Mouse (Mus musculus) stomach, embryonic 16.5 days (tissue): ENCODE measurements around the gene 2310079G19Rik. TPM values are rescaled to one million over a fixed set of nuclear protein-coding genes. Genes with fewer than 3 reads are reported as not detected.

Source experiments
- ATAC-seq: fragments of 200-750 bp; cut with Nextera tagmentation; 2 replicates; pipeline ENCODE4 v1.8.0; 2017; ENCODE audit warnings: moderate number of reproducible peaks, moderate TSS enrichment; ENCODE audit not compliant: insufficient read depth, low FRiP score
- H3K27ac ChIP-seq: fragments of 300-500 bp; sonication (generic); 2 replicates; pipeline ENCODE4 v1.5.1; 2014; ENCODE audit warnings: low read length
- H3K27me3 ChIP-seq: fragments of 300-500 bp; sonication (generic); 2 replicates; pipeline ENCODE4 v1.6.1; 2014; ENCODE audit warnings: low read length, control low read depth, mixed read lengths; ENCODE audit not compliant: control insufficient read depth, insufficient read depth
- H3K36me3 ChIP-seq: fragments of 300-500 bp; sonication (generic); 2 replicates; pipeline ENCODE4 v1.6.1; 2014; ENCODE audit warnings: low read length; ENCODE audit not compliant: control insufficient read depth, insufficient read depth
- H3K4me1 ChIP-seq: fragments of 300-500 bp; sonication (generic); 2 replicates; pipeline ENCODE4 v1.6.1; 2014; ENCODE audit warnings: low read length, control low read depth, mixed read lengths; ENCODE audit not compliant: control insufficient read depth, insufficient read depth
- H3K4me2 ChIP-seq: fragments of 300-500 bp; sonication (generic); 2 replicates; pipeline ENCODE4 v1.6.1; 2014; ENCODE audit warnings: low read depth, low read length, mixed read lengths
- H3K4me3 ChIP-seq: fragments of 300-500 bp; sonication (generic); replicated peaks from 2 replicates; pipeline ENCODE4 v1.5.1; 2014; ENCODE audit warnings: mild to moderate bottlenecking, low read length
- H3K9ac ChIP-seq: fragments of 300-500 bp; sonication (generic); 2 replicates; pipeline ENCODE4 v1.6.1; 2014; ENCODE audit warnings: low read length
- H3K9me3 ChIP-seq: fragments of 300-500 bp; sonication (generic); replicated peaks from 2 replicates; pipeline ENCODE4 v1.6.1; 2016; ENCODE audit warnings: low read length, control low read depth; ENCODE audit not compliant: control insufficient read depth
- WGBS: fragments of 180-500 bp; shearing (Covaris S2); extraction: QIAGEN DNeasy Blood & Tissue Kit; methylation state at CpG from one replicate; pipeline ENCODE4 v1.1.7; 2014; 5-methylcytosine and 5-hydroxymethylcytosine counted together
- polyA plus RNA-seq: library from polyadenylated mRNA; unstranded; fragments of >200 nt; fragmentation: Nextera tagmentation; extraction: Ambion mirVana; gene quantifications from 2 replicates; pipeline ENCODE4 v1.2.1, GENCODE M21; 2015

2310079G19Rik gene
- polyA plus RNA-seq, 1 experiment from 2014 or later: not detected

DNA sequence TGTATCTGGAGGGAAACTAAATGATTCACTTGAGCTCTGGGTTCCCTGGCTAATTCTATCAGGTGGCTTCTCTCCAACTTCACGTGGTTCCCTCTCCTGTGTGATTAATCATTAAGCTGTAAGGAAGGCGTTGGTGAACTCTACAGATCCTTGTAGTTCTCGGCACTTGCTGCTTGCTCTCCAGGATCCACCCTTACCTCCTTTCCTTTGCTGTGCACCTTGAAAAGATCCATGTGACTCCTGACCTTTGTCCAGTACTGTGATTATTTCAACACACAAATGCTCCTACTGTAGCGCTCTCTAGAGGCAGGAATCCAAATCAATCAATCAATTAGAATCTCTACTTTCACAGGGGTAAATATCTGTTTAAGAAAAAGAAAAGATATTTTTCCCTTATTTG, 4.0 kb upstream of the 2310079G19Rik start:
- Histone ChIP-seq H3K4me1 (no peaks in the 10 kb centered on the region), H3K27ac (no peak overlapping the region), H3K27me3 (no peaks in the 10 kb centered on the region), H3K9ac (no peak overlapping the region), H3K4me3 (no peak overlapping the region), H3K9me3 (no peaks in the 10 kb centered on the region), H3K36me3 (no peaks in the 10 kb centered on the region), H3K4me2 (no peak overlapping the region)
- peak; percentile 91 for ATAC-seq
- 26% methylated on average over 4 of the region's 4 CpGs for WGBS

DNA sequence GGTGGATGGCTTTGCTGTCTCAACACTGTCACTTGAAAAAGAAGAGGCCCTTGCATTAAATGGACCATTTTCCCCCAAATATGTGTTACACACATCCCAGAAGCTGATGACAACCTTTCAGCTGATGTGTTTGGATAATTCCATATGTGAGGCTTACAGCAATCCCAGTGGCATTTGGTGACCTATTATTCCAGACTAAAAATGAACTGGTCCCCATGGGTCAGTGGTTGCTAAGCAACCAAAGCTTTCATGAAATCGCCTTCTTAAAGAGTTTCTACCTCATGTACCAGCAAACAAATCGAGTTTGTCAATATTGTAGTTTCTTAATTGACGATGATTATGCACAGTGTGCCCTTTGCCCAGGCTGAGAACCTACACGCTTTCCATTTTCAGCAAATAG, 14.8 kb downstream of the 2310079G19Rik start:
- H3K36me3 ChIP-seq: no peaks in the 10 kb centered on the region
- ATAC-seq: no peak
- H3K4me1 ChIP-seq: no peaks in the 10 kb centered on the region
- WGBS: 76% methylated on average over 4 of the region's 4 CpGs
- H3K9me3 ChIP-seq: no peaks in the 10 kb centered on the region
- H3K27ac ChIP-seq: no peak overlapping the region
- no peak overlapping the region for H3K4me3 ChIP-seq
- no peaks in the 10 kb centered on the region for H3K27me3 ChIP-seq
- no peak overlapping the region for H3K9ac ChIP-seq
- H3K4me2 ChIP-seq: no peak overlapping the region

DNA sequence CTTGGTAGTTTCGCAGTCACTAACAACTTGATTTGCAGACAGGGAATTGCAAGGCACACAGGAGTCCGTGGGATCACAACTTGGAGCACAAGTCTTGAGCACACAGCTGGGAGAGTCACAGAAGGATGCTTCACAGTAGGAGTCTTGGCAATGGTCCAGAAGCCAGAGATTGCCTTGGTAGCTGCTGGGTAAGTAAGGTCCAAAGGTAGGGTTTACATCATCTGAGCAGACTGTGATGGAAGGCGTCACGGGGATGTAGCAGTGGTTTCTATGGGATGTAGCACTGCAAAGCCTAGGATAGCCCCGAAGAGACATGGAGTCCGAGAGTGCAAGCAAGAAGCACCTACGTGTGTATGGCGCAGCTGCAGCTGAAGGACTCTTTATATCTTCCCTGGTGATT, 15.5 kb downstream of the 2310079G19Rik start, which contains the start of gene Krtap24-1:
Gene Krtap24-1, minus strand, starts transcription at position 358 of the 400 bp plus-strand sequence.
- Histone ChIP-seq H3K36me3 (no peaks in the 10 kb centered on the region), H3K27me3 (no peaks in the 10 kb centered on the region), H3K9me3 (no peaks in the 10 kb centered on the region), H3K4me3 (no peak within 1 kb of the TSS), H3K27ac (no peak within 1 kb of the TSS), H3K4me1 (no peaks in the 10 kb centered on the region), H3K4me2 (no peak within 1 kb of the TSS), H3K9ac (no peak within 1 kb of the TSS)
- WGBS: 87% methylated on average over 8 of the region's 8 CpGs
- ATAC-seq: no peak

DNA sequence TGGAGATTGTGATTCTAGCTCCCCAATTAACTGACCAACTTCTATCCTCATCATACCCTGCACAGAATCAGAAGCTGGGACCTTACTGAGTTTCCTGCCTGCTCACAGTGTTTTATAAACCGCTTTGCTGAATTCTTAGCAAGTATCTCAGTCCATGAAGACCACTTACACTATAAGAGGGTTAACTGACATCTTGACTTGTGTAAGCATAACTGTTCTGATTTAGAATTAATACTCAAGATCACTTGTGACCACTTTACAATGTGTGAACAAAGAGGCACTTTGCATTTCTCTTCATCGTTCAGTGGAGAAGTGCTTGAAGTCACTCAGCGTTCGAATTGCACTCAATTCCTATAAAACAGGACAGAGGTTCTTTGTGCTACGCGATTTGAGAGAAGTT, 22.9 kb downstream of the 2310079G19Rik start:
- H3K27me3 ChIP-seq: no peaks in the 10 kb centered on the region
- no peak overlapping the region for H3K4me3 ChIP-seq
- no peaks in the 10 kb centered on the region for H3K36me3 ChIP-seq
- no peak overlapping the region for H3K9ac ChIP-seq
- H3K9me3 ChIP-seq: no peaks in the 10 kb centered on the region
- H3K4me2 ChIP-seq: no peak overlapping the region
- WGBS: 87% methylated on average over 6 of the region's 6 CpGs
- H3K27ac ChIP-seq: no peak overlapping the region
- H3K4me1 ChIP-seq: no peaks in the 10 kb centered on the region
- no peak for ATAC-seq

DNA sequence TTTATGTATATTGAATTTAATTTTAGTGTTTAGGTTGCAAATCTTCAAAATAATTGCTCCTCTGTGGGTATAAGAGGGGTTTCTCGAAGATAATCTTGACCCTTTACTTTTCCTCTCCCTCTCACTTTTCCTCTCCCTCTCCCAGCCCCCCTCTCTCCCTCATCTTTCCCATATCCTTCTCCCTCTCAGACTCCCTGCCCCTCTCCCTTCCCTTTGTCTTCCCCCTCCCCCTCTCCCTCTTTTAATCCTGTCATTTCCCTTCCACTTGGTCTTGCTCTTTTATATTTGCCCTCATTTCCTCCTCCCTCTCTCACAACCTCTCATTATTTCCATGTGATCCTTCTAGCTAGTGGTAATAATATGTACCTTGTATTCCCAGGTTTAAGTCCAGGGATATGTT, 25.0 kb downstream of the 2310079G19Rik start:
- 69% methylated on average over 1 of the region's 1 CpGs for WGBS
- H3K4me1 ChIP-seq: no peaks in the 10 kb centered on the region
- no peak overlapping the region for H3K9ac ChIP-seq
- no peak overlapping the region for H3K4me3 ChIP-seq
- H3K4me2 ChIP-seq: no peak overlapping the region
- no peak overlapping the region for H3K27ac ChIP-seq
- no peaks in the 10 kb centered on the region for H3K27me3 ChIP-seq
- ATAC-seq: no peak
- H3K9me3 ChIP-seq: no peaks in the 10 kb centered on the region
- H3K36me3 ChIP-seq: no peaks in the 10 kb centered on the region

DNA sequence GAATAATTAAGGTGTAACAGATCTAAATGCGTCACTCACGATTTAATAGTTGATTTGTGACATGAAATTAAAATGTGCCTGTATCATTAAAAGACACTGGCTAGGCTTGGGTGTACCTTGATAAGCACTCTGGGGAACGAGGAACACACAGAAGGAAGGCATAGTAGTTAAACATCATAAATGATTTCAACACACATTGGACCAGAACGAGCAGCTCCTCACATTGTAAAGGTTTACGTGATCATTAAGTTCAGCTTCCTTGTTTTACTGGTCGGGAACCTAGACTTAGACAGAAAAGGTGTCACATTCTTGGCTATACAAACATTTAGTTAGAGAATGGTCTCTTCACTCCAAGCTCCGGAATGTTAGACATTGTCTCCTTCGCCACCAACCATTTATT, 27.2 kb downstream of the 2310079G19Rik start:
- Histone ChIP-seq H3K4me3 (no peak overlapping the region), H3K27ac (no peak overlapping the region), H3K9ac (no peak overlapping the region), H3K27me3 (no peaks in the 10 kb centered on the region), H3K36me3 (no peaks in the 10 kb centered on the region), H3K4me2 (no peak overlapping the region), H3K9me3 (no peaks in the 10 kb centered on the region), H3K4me1 (no peaks in the 10 kb centered on the region)
- 71% methylated on average over 8 of the region's 8 CpGs for WGBS
- no peak for ATAC-seq

DNA sequence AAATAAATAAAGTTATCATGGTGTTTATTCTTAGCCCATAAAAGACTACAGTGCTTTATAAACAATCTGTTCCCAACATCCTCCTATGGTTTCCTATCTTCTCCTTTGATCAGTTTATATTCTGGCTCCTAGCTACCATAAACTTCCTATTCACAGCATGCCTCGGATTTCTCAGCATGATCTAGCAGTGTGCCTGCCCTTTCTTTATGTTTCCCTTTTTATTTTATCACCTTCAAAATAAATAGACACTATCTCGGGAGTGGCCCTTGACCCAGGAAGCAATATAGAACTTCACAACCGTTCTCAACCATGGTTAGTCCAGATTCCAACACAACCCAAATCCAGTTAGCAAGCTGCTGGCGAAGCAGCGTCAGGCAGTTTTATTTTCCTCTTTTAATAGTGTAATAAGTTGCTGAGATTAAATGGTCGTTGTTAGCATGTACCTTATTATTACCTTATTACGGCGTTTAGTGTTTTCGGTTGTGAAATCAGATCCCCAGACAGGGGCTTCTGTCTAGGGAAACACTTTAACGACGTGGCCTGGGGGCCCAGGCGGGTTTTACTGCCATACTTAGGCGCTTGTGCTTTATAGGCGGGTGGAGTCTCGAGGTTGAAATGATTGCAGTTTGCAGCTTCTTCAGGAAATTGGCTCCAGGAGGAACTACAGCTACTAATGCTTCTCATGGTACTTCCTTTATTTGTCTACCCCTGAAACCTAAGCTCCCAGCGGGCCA, 27.8 kb downstream of the 2310079G19Rik start:
- WGBS: 53% methylated on average over 16 of the region's 16 CpGs
- Histone ChIP-seq H3K4me3 (no peak overlapping the region), H3K36me3 (no peaks in the 10 kb centered on the region), H3K27me3 (no peaks in the 10 kb centered on the region), H3K9ac (no peak overlapping the region), H3K4me2 (no peak overlapping the region; the same call in 1 of the 2 replicates), H3K27ac (no peak overlapping the region), H3K4me1 (no peaks in the 10 kb centered on the region), H3K9me3 (no peaks in the 10 kb centered on the region)
- no peak for ATAC-seq

DNA sequence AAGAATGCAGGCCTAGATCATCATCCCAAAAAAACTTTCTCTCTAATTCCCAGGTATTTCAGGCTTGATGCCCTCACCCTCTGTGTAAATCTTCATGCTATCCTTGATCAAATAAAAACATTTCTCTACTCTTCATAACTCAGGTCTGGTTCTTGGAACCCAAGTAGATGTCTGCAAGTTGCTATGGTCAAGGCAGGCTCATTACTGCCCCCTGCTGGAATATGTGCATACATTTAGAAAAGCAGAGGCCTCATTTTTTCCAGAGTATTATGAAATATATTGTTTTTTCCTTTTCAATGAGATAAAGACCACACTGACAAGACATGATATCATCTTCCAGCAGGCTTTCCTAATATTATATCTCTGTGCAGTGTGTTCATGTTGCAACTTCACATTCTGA, 34.7 kb downstream of the 2310079G19Rik start:
- no peak overlapping the region for H3K9ac ChIP-seq
- H3K27ac ChIP-seq: no peak overlapping the region
- H3K36me3 ChIP-seq: no peaks in the 10 kb centered on the region
- H3K9me3 ChIP-seq: no peaks in the 10 kb centered on the region
- H3K27me3 ChIP-seq: no peaks in the 10 kb centered on the region
- ATAC-seq: no peak
- no peaks in the 10 kb centered on the region for H3K4me1 ChIP-seq
- no peak overlapping the region for H3K4me2 ChIP-seq
- H3K4me3 ChIP-seq: no peak overlapping the region

DNA sequence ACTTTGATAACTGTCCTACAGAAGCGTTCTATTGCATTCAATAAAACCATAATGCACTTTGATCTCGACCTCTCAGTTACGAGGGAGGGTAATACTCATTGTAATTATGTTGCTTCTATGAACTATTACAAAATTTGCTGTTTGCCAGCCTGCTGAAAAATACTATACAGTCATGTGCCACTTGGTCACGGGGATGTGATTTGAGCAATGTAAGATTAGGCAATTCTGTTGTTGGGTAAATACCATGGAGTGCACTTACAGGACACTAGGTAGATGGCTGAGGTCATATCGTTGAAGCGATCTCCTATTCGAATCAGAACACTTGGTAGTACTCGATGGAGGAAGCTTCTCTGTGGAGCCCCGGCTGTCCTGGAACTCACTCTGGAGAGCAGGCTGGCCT, 44.1 kb downstream of the 2310079G19Rik start:
- Histone ChIP-seq H3K9me3 (no peaks in the 10 kb centered on the region), H3K27ac (no peak overlapping the region), H3K4me1 (no peaks in the 10 kb centered on the region)

More for the DNA sequence above, 44.1 kb downstream of the 2310079G19Rik start:
- Histone ChIP-seq H3K27me3 (no peaks in the 10 kb centered on the region), H3K4me2 (no peak overlapping the region), H3K36me3 (no peaks in the 10 kb centered on the region), H3K4me3 (no peak overlapping the region), H3K9ac (no peak overlapping the region)
- 85% methylated on average over 9 of the region's 9 CpGs for WGBS
- no peak for ATAC-seq
